Mouse (Mus musculus) embryo, embryonic 10.5 days (tissue): ENCODE data around the gene Tubgcp4.

Experiments used
- DNase-seq: peaks from one replicate; pipeline ENCODE4 v3.0.0-alpha.2; 2015; ENCODE audit warnings: low spot score

Tubgcp4 gene

DNA sequence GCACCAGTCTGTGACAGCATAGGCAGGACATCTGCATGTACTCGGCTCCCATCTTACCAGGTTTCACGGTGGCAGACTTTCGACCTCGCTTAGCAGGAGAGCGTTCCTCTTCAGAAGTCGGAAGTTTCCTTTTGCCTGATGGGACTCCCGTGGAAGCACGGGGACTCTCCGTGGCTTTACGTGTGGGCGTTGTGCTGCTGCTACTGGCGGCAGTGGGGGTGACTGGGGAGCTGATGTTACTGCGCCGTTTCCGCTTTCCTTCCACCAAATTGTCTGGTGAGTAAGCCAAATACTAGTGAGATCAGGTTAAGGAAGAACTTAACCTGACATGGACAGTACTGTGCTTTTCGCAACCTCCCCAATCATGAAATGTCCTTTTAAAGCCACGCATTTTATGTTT, 33.8 kb downstream of the Tubgcp4 start:
- DNase-seq, result no peak

DNA sequence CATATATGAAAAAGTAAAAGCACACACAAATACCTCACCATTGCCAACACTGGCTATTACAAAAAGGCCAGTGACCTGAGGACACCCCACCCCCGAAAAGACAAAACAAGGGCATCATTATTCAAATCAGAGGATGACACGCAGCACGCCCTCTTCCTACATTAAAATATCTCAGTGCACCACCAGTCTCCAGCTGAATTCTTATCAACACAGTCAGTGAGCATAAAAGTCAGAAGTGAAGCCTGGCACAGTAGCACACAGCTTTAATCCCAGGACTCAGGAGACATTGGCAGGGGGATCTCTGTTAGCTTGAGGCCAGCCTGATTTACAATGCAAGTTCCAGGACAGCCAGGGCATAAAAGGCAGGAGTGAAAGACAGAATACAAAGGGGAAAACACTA, 36.1 kb downstream of the Tubgcp4 start:
- no peak for DNase-seq

DNA sequence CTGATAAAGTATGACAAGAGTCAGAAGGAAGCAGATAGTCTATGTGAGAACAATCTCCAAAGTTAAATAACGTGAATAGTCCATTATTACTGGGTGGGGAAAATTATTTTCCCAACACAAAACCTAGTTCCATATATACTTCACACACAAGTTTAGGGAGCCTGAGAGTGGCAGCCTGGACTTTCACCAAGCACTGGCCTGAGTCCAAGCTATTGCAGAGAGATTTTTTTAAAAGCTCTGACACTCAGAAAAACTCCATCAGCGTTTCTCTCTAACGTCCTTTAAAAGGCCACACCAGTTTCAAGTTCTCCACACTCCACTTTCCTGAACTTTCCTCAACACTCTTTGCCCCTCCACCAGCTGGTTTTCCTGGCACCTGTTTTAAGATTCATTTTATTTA, 44.0 kb downstream of the Tubgcp4 start:
- no peak for DNase-seq

DNA sequence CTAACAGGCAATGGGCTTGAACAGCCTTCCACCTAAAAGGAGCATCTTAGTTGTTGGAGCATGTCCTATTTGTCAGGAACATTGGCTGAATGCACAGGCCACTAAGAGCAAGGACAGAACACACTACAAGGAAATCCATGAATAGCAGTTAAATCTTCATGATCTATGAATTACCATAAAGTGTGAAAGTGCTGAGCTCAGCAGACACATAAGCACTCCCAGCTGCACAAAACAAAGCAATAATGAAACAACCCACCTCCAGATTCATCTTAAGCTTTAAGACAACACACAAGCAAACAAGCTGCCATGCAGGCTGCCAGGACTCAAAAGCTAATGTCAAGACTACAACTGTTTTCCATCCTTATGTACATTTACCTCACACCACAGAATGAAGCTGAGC, 48.7 kb downstream of the Tubgcp4 start:
- no peak for DNase-seq

DNA sequence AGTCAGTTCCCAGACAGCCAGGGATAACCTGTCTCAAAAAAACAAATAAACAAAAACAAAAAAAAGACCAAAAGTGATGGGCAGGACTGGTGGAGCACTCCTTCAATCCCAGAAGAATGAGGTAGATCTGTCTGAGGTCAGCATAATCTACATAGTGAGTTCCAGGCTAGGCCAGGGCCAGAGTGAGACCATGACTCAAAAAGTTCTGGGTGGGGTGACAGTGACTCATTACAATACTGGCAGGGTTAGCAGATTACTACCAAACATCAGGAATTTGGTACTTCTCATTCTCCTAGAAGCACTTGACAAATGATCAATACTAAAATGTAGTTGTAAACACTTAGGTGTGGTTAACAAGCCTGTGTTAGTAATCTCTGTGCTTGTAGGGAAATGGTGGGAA, 49.5 kb downstream of the Tubgcp4 start:
- no peak for DNase-seq

DNA sequence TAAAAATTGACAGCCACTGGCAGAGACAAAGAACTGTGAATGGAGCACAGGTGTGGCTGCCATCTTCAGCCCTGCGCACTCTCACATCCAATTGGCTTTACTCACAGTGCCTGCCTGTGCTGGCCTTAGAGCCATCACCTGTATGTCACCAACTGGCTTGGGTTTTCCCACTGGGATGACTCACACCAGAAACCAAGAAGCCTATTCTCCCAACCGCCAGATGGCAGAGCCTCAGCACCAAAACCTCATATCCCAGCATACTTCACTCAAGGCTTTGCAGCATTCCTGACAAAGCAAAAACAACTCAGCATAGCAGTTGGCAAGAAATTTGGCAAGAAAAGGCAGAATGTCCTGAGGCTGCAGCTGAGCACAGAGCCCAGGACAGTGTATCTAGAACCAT, 52.6 kb downstream of the Tubgcp4 start:
- DNase-seq, result no peak

DNA sequence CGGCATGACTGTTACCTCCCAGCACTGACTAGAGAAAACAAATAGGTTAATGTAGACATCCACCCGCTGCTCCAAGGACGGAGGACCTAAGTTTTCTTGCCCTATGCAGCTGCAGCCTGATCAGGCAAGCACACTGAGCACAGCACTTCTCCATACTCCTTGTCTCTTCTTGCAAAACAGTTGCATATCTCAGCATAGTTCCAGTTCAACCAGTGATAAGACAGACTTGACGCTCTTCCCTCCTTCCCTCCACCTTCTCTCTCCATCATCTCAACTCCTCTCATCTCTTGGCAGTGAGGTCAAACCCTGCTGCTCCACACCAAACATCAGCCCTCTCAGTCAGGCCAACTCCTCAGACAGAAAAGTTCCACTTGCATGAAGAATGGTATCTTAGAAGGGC, 57.7 kb downstream of the Tubgcp4 start:
- DNase-seq, result no peak

DNA sequence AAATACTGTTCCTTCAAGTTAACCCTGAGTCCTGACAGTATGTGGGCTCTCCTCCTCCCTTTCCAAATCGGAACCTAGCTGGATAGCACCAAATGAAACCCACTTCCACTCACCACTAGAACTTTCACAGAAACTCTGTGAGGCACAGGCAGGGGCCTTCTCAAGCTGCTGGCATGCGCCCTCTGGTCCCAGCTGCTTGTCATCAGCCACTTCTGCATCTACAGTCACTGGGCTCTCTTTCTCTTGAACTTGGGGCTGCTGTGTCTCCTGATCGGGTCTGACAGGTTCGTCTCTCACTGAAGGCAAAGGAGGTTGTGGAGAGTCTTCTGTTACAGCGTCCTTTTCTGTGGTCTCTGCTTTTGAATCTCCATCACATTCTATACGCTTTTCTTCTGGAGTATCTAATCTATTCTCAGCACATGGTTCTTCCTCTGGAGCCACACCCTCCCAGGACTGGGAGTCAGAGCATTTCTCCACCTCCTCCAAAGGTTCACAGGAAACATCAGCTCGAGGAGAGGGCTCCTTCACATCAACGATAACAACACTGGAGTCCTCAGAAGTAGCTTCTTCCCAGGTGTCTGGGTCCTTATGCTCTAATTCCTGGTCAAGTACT, 65.1 kb downstream of the Tubgcp4 start:
- DNase-seq, result no peak

DNA sequence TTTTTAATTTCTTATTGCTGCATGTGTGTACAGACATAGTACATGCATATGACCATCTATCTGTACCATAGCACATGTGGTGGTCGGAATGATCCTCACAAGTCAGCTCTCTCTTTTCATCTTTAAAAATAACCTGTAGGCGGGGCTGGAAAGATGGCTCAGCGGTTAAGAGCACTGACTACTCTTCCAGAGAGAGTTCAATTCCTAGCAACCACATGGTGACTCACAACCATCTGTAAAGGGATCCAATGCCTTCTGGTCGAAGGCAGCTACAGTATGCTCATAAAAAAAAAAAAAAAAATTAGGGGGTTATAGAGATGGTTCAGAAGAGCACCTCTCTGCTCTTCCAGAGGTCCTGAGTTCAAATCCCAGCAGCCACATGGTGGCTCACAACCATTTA, 69.0 kb downstream of the Tubgcp4 start:
- no peak for DNase-seq

DNA sequence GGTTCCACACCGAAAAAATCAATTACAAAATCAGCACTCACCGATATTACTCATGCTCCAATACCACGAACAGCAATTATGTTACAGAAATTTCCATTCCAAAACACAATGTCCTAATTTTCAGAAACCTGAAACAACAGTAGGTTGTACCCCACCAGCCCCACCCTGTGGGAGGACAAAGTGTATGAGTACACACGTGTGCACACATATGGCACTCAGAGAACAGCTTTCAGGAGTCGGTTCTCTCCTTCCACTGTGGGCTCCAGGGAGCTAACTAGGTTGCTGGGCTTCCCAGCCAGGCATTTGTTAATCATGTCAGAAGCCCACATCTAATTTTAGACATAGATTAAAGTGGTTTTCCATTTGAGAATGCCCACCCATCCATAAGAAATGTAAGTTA, 73.6 kb downstream of the Tubgcp4 start:
- DNase-seq, result no peak
